Mouse (Mus musculus) midbrain, embryonic 11.5 days (tissue): ENCODE data around the gene Ahnak. TPM values are rescaled to one million over a fixed set of nuclear protein-coding genes. Genes with fewer than 3 reads are reported as not detected.
"Not testable (repeated sequence)": the region's sequence is repeated elsewhere in the genome, so short reads cannot be mapped to it uniquely, and the experiment has no call there.

Source experiments
- ATAC-seq: fragments of 200-750 bp; cut with Nextera tagmentation; 2 replicates; pipeline ENCODE4 v1.8.0; 2017; ENCODE audit warnings: moderate TSS enrichment, moderate library complexity; ENCODE audit not compliant: low FRiP score
- DNase-seq: peaks from one replicate; pipeline ENCODE4 v3.0.0; 2015; ENCODE audit warnings: low spot score; ENCODE audit errors: missing footprints
- H3K27ac ChIP-seq: fragments of 300-500 bp; sonication (generic); 2 replicates; pipeline ENCODE4 v1.5.1; 2014; ENCODE audit warnings: low read depth, low read length
- H3K27me3 ChIP-seq: fragments of 300-500 bp; sonication (generic); 2 replicates; pipeline ENCODE4 v1.6.1; 2014; ENCODE audit warnings: mild to moderate bottlenecking, low read length, moderate library complexity, mixed read lengths; ENCODE audit not compliant: control insufficient read depth, insufficient read depth
- H3K36me3 ChIP-seq: fragments of 300-500 bp; sonication (generic); 2 replicates; pipeline ENCODE4 v1.6.1; 2014; ENCODE audit warnings: mild to moderate bottlenecking, low read length, moderate library complexity, mixed read lengths; ENCODE audit not compliant: control insufficient read depth, insufficient read depth
- H3K4me1 ChIP-seq: fragments of 300-500 bp; sonication (generic); 2 replicates; pipeline ENCODE4 v1.6.1; 2014; ENCODE audit warnings: low read length; ENCODE audit not compliant: control insufficient read depth, insufficient read depth
- H3K4me2 ChIP-seq: fragments of 300-500 bp; sonication (generic); 2 replicates; pipeline ENCODE4 v1.6.1; 2014; ENCODE audit warnings: mild to moderate bottlenecking, moderate library complexity
- H3K4me3 ChIP-seq: fragments of 300-500 bp; sonication (generic); 2 replicates; pipeline ENCODE4 v1.5.1; 2014; ENCODE audit warnings: low read depth, low read length
- H3K9ac ChIP-seq: fragments of 300-500 bp; sonication (generic); 2 replicates; pipeline ENCODE4 v1.6.1; 2014; ENCODE audit warnings: low read length
- H3K9me3 ChIP-seq: fragments of 300-500 bp; sonication (generic); 2 replicates; pipeline ENCODE4 v1.6.1; 2016; ENCODE audit warnings: low read length; ENCODE audit not compliant: control insufficient read depth
- WGBS: fragments of 180-500 bp; shearing (Covaris S2); extraction: QIAGEN DNeasy Blood & Tissue Kit; methylation state at CpG from one replicate; pipeline ENCODE4 v1.1.7; 2014; 5-methylcytosine and 5-hydroxymethylcytosine counted together
- polyA plus RNA-seq: library from polyadenylated mRNA; unstranded; fragments of >200 nt; fragmentation: Nextera tagmentation; extraction: Ambion mirVana; gene quantifications from 2 replicates; pipeline ENCODE4 v1.2.1, GENCODE M21; 2014

Ahnak gene
- polyA plus RNA-seq, 1 experiment from 2014 or later = 6.3 TPM

DNA sequence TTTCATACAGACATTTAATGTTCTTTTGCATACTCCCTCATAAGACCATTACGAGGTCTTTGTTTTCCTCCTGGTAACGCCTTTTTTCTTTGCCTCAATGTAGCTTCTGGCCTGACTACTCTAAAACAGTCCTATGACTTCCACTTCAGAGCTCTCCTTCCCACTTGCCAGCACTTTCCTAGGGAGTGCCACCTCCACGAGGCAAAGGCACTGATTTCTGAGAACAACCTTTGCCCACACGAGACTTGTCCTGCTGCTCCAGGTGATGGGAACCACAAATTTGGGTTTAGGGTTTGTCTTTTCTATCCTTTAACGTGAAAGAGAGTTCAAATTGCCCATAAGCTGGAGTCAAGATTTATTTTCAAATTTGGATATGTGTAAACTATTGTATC, 22.9 kb upstream of the Ahnak start:
- Histone ChIP-seq H3K4me2 (peak overlapping the region; percentile 55), H3K4me1 (peaks cover 6% of the 10 kb centered on the region; the same call in 1 of the 2 replicates), H3K36me3 (peaks cover 35% of the 10 kb centered on the region), H3K9me3 (no peaks in the 10 kb centered on the region), H3K27ac (peak overlapping the region; percentile 59; the same call in 1 of the 2 replicates), H3K27me3 (no peaks in the 10 kb centered on the region), H3K4me3 (peak overlapping the region; percentile 88), H3K9ac (peak overlapping the region; percentile 70)
- no peak for ATAC-seq
- no peak for DNase-seq
- 51% methylated on average over 5 of the region's 5 CpGs for WGBS

DNA sequence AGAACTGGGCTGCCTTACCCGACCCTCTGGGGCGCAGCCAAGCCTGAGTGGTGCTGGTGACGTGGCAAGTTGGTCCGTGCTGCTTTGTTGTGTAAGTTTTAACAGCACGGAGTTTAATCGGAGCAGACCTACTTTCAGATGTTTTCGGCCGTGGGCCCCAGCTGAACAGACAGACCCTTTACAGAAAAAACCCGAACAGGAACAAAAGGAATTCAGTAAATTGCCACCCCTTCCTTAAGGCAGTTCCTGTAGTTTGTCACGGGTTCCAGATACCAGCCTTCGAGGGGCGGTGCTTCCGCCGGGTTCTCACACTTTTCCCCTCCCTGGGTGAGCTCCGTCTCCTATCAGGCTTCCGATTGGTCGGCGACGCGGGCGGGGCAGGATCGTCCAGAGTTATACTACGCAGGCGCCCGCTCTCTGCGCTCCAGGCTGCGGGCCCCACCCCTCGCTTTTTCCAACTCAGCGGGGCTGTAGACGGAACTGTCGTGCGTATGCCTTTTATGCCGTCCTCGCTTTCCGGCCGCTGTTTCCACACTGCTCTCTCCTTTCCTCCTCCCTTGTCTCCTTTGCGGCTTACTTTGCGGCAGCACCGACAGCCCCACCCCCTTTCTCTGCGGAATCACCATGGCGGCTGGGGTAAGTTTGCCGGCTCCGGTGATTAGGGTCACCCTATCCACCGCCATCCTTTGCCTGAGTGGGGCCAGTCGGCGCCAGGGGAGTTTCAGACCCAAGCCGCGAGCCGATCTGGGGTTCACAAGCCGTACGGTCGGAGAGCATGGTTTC, 22.3 kb upstream of the Ahnak start, which contains the start of gene Eef1g:
Eef1g (plus strand) TSS at position 452 of the 783 bp plus-strand sequence.
- ATAC-seq (peak; percentile 99), DNase-seq (peak; percentile 98)
- WGBS = 1% methylated on average over 52 of the region's 52 CpGs
- Histone ChIP-seq H3K4me1 (peaks cover 6% of the 10 kb centered on the region; the same call in 1 of the 2 replicates), H3K27me3 (no peaks in the 10 kb centered on the region), H3K9me3 (no peaks in the 10 kb centered on the region), H3K4me2 (peak within 1 kb of the TSS; percentile 88), H3K9ac (peak within 1 kb of the TSS; percentile 91), H3K27ac (peak within 1 kb of the TSS; percentile 59), H3K4me3 (peak within 1 kb of the TSS; percentile 88), H3K36me3 (peaks cover 35% of the 10 kb centered on the region)

DNA sequence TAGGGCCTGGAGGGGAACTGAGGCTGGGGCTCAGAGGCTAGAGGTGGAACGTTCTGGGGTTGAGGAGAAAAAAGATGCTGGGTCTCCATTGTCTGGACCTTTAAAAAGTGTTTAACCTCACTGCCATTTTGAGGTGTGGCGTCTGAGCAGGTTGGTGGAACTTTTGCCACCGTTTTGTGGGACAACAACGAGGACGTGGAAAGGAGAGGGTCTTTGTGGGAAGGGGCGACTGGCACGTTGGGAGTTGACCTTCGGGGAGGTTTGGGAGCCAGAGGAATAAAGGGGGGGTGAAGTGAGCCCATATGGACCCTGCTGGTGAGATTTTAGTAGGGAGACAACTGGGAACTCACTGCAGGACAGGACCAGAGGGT, 21.7 kb upstream of the Ahnak start:
- H3K4me1 ChIP-seq = peaks cover 6% of the 10 kb centered on the region; the same call in 1 of the 2 replicates
- H3K4me3 ChIP-seq = peak overlapping the region; percentile 88
- peak overlapping the region; percentile 88 for H3K4me2 ChIP-seq
- peaks cover 35% of the 10 kb centered on the region for H3K36me3 ChIP-seq
- peak overlapping the region; percentile 51 for H3K27ac ChIP-seq
- H3K27me3 ChIP-seq = no peaks in the 10 kb centered on the region
- no peaks in the 10 kb centered on the region for H3K9me3 ChIP-seq
- DNase-seq (peak; percentile 95), ATAC-seq (peak; percentile 12)
- under 1% methylated on average over 8 of the region's 8 CpGs for WGBS
- peak overlapping the region; percentile 91 for H3K9ac ChIP-seq

DNA sequence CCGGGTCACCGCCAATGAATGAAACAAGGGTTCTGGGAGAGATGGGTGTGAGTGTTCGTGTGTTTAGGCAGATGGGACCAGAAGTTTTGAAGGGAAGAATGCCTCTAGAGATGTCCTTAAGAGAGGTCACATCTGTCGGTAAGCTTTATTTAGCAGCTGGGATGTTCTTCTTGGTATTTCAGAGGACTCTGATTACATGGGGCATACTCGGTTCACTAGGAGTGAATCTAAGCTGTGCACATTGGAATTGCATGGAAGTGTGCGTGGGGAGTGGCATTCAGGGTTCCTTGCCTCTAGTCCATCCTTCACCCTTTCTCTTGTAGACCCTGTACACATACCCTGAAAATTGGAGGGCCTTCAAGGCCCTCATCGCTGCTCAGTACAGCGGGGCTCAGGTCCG, 21.2 kb upstream of the Ahnak start:
- no peaks in the 10 kb centered on the region for H3K27me3 ChIP-seq
- WGBS = 3% methylated on average over 9 of the region's 9 CpGs

DNA sequence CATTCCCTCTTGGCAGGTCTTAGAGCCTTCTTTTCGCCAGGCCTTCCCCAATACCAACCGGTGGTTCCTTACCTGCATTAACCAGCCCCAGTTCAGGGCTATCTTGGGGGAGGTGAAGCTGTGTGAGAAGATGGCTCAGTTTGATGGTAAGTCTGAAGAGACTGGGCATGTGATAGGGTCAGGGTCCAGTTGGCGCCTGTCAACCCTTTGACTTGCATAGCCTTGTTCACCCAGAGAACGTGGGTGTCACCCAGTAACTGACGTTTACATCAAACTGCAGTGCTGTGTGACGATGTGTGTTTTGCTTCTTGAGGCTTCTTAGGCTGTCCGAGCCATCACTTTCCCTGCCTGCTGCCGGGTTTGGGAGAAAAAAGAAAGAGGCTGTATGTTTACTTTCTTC, 16.6 kb upstream of the Ahnak start:
- H3K9ac ChIP-seq, H3K4me2 ChIP-seq, H3K27me3 ChIP-seq, ATAC-seq, H3K27ac ChIP-seq, H3K4me3 ChIP-seq, H3K4me1 ChIP-seq, H3K9me3 ChIP-seq: not testable (repeated sequence)
- peaks cover 34% of the 10 kb centered on the region for H3K36me3 ChIP-seq
- 89% methylated on average over 8 of the region's 8 CpGs for WGBS
- peak; percentile 51 for DNase-seq

More for the DNA sequence above, 21.2 kb upstream of the Ahnak start:
- H3K36me3 ChIP-seq = peaks cover 35% of the 10 kb centered on the region
- DNase-seq (no peak), ATAC-seq (no peak)
- H3K4me3 ChIP-seq = peak overlapping the region; percentile 88
- peak overlapping the region; percentile 91 for H3K9ac ChIP-seq
- H3K9me3 ChIP-seq = no peaks in the 10 kb centered on the region
- H3K4me2 ChIP-seq = peak overlapping the region; percentile 88
- peak overlapping the region; percentile 51; the same call in 1 of the 2 replicates for H3K27ac ChIP-seq
- H3K4me1 ChIP-seq = peaks cover 6% of the 10 kb centered on the region; the same call in 1 of the 2 replicates

DNA sequence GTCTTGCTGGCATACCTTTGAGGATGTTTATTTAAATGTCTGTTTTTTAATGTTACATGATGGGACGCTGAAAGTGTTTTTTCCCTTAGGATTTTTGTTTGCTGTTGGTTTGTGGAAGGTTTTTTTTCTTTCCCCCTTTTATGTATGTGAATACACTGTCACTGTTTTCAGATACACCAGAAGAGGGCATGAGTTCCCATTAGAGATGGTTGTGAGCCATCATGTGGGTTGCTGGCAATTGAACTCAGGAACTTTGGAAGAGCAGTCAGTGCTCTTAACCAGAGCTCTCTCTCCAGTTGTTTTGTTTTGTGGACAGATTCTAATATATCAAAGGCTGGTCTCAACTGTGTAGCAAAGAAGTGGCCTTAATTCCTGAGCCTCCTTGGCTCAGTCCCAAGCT, 14.4 kb upstream of the Ahnak start:
- H3K36me3 ChIP-seq = peaks cover 45% of the 10 kb centered on the region
- no peaks in the 10 kb centered on the region for H3K4me1 ChIP-seq
- ATAC-seq (no peak), DNase-seq (no peak)
- no peaks in the 10 kb centered on the region for H3K27me3 ChIP-seq
- H3K4me3 ChIP-seq = no peak overlapping the region
- H3K27ac ChIP-seq = no peak overlapping the region
- H3K9ac ChIP-seq = no peak overlapping the region
- 93% methylated on average over 1 of the region's 1 CpGs for WGBS
- H3K4me2 ChIP-seq = no peak overlapping the region
- H3K9me3 ChIP-seq = no peaks in the 10 kb centered on the region

DNA sequence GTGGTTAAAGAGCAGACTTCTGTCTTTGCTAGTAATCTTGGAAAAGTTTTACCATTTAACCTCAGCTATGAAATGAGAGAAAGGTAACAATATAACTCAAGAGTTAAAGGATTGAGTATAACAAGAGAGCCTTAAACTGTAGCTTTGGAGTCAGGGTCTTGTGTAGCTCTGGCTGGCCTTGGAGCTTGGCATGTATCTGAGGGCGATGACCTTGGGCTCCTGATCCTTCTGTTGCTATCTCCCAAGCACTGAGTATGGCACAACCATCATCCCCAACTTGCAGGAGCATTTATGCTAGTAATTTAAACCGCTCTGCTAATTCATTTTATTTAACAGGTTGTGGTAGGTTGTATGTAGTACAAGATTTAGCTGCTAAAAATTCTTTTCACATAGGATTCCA, 13.6 kb upstream of the Ahnak start:
- no peak overlapping the region for H3K27ac ChIP-seq
- H3K4me1 ChIP-seq = no peaks in the 10 kb centered on the region
- H3K36me3 ChIP-seq = peaks cover 39% of the 10 kb centered on the region
- DNase-seq = no peak
- 95% methylated on average over 2 of the region's 2 CpGs for whole genome bisulfite sequencing
- no peak for ATAC-seq
- no peaks in the 10 kb centered on the region for H3K27me3 ChIP-seq
- no peak overlapping the region for H3K4me2 ChIP-seq
- no peak overlapping the region for H3K4me3 ChIP-seq
- no peak overlapping the region for H3K9ac ChIP-seq
- H3K9me3 ChIP-seq = no peaks in the 10 kb centered on the region

DNA sequence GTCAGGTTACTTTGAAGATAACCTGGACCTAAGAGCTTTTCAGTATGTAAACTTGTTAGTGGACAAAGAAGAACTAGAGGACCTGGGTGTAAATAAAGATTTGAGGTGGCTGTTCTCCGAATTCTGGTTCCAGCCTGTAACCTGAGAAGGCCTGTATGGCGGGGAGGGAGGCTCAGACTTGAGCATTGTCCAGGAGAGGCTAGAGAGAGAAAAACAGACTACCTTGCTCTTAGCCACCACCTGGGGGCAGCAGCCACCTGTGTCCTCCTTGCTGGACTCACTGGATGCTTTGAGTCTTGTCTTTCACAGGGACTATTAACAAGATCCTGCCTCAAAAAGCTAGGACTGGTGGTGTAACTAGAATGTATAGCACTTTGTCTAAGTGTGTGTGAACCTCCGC, 12.5 kb upstream of the Ahnak start:
- WGBS = 63% methylated on average over 3 of the region's 3 CpGs
- H3K4me2 ChIP-seq = no peak overlapping the region
- no peak overlapping the region for H3K4me3 ChIP-seq
- H3K36me3 ChIP-seq = peaks cover 33% of the 10 kb centered on the region
- no peaks in the 10 kb centered on the region for H3K4me1 ChIP-seq
- no peak overlapping the region for H3K9ac ChIP-seq
- DNase-seq = no peak
- no peak overlapping the region for H3K27ac ChIP-seq
- H3K9me3 ChIP-seq = no peaks in the 10 kb centered on the region
- no peaks in the 10 kb centered on the region for H3K27me3 ChIP-seq
- ATAC-seq = peak; percentile 72

DNA sequence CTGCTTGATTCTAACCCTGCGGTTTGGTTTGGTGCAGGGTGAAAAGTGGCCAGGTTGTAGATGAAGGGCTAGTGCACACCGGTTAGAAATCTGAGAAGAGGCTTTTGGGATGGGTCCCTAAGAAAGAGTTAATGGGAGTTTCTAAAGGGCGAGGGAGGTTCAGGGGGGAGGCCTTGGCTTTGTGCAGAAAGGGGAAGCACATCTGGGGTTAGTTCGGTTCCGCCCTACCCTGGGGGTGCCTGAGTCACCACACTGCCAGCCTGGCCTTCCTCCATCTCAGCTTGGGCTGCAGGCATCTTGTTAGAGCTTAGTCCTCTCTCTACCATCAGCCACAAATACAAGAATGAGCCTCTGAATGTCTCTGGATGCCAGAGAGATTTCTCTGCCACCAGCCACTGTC, 8.3 kb upstream of the Ahnak start:
- H3K4me1 ChIP-seq = peaks cover 16% of the 10 kb centered on the region
- H3K36me3 ChIP-seq = peaks cover 16% of the 10 kb centered on the region
- 60% methylated on average over 5 of the region's 5 CpGs for WGBS
- no peak overlapping the region for H3K9ac ChIP-seq
- H3K27ac ChIP-seq = no peak overlapping the region
- no peak overlapping the region for H3K4me3 ChIP-seq
- H3K27me3 ChIP-seq = no peaks in the 10 kb centered on the region
- no peak overlapping the region for H3K4me2 ChIP-seq
- ATAC-seq (no peak), DNase-seq (no peak)
- H3K9me3 ChIP-seq = no peaks in the 10 kb centered on the region
